Mouse (Mus musculus): ENCODE measurements at regions not wholly inside any gene's neighbourhood (a gene's known extent, or its start where the extent isn't known, plus 50 kb on each side); places are given as distances from the start of the nearest gene placed in this dataset.

DNA sequence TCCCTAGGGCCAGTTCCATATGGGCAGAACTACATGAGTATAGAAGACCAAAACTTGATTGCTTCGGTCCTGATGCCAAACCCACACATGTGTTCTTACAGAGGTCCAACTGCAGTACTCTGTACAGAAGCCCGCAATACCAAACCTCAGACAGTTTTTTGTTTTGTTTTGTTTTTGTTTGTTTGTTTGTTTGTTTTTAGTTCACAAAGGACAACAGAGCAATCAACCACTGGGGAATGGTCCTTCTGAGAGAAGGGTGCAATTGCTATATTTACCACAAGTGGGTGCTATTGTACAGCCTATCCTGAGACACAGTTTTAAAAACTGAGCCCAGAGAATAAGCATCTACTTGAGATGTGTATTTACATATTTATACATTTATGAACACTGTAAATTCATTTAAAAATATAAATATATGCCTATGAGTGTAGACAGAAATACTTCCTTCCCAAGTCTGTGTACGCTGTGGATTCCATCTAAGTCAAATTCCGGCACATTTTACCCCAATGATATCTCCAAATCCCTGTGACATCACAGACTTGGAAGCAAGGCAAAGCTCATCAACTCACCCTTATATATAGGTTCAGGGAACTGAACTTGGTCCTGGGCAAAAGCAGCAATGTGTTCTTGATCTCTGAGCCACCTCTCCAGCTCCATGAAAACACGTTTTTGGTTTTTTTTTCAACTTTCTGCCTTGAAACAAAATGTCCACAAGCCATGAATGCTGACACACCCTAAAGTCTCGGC lies 101.3 kb upstream of the A26c2 start:
- no peak for DNase-seq (ENCODE audit: low read depth, low spot score)

DNA sequence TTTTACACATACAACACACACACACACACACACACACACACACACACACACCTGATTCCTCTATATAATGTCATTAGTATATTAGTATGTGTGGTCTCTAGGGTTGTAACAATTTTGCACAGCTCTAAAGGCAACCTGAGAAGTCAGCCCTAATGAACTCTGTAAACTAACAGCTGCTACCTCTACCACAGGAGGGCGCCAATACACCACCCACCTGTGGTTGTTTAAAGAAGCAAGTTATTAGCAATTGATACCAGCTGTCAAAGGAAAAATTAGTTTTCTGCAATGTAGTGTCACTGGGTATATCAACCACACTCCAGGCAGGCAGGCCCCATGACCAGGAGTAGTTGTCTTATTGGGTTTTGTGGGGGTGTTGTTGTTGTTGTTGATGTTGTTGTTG lies 98.8 kb upstream of the A26c2 start:
- DNase-seq (ENCODE audit: low read depth, low spot score), result no peak

DNA sequence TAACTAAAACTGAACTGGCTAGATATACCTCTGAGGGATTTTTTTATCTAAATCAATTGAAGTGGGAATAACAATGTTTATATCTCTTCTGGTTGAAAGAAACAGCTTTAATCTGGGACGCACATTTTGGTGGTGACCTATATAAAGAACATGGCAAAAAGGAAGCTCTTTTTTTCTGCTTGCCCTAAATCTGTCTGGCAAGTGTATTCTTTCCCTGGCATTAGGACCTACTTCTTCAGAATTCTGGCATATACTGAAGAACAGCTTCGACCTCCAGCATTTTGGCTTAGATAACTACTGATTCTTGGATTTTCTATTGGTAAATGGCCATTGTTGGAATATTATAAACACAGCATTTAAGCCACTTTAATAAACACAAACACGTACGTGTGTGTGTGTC lies 70.9 kb upstream of the A26c2 start:
- no peak for DNase-seq (ENCODE audit: low read depth, low spot score)

DNA sequence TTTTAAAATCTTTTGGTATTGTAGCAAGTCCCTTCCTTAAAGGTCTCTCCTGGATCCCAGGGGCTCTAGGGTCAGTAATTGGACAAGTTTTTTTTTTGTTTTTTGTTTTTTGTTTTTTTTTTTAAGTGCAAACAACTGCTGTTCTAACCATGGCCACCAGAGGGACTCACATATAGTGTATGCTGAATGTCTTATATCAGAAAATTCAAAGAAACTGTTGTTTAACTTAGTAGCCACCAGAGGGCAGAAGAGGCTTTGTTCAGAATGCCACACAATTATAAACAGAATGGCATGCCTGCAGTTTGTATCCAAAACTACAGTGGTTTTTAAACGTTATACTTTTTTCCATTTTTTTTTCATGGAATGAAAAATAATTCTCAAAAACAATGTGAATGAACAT lies 53.6 kb upstream of the A26c2 start:
- DNase-seq (ENCODE audit: low read depth, low spot score), result peak; percentile 37

Data from embryo, embryonic 11.5 days (tissue).